Mouse (Mus musculus) layer of hippocampus, postnatal 14 days (tissue): Measurements from ENCODE around the gene Saysd1. TPM values are rescaled to one million over a fixed set of nuclear protein-coding genes. Genes with fewer than 3 reads are reported as not detected.

ENCODE experiments used
- DNase-seq, 2 experiments: peaks; one replicate each; pipeline ENCODE4 v3.0.0; 2021 to 2022; ENCODE audit warnings: low spot score in 2 of 2, mixed read lengths in 1 of 2
- long read RNA-seq, 2 experiments: library from polyadenylated mRNA; stranded (forward); transcript quantifications; one replicate each; pipeline ENCODE4 v2.0.0; 2021
- total RNA-seq, 2 experiments: library from RNA; stranded (reverse); gene quantifications; 2 replicates each; pipeline ENCODE4 v1.2.3; 2021

Gene Saysd1
- 1 to 10 TPM; 5.2 to 6.6 TPM for total RNA-seq
- long read RNA-seq, experiment 1, transcript Saysd1-201 (2 exons, 2,315 nt): major isoform, 7 of 7 reads
- long read RNA-seq, experiment 1, partial matches to known transcripts: 0 of 7 reads
- long read RNA-seq, experiment 1, other reads (novel, unspliced or antisense): 0 of 7 reads
- long read RNA-seq, experiment 2, transcript Saysd1-201 (2 exons, 2,315 nt): major isoform, 12 of 14 reads
- long read RNA-seq, experiment 2, partial matches to known transcripts: 0 of 14 reads
- long read RNA-seq, experiment 2, other reads (novel, unspliced or antisense): 2 of 14 reads

DNA sequence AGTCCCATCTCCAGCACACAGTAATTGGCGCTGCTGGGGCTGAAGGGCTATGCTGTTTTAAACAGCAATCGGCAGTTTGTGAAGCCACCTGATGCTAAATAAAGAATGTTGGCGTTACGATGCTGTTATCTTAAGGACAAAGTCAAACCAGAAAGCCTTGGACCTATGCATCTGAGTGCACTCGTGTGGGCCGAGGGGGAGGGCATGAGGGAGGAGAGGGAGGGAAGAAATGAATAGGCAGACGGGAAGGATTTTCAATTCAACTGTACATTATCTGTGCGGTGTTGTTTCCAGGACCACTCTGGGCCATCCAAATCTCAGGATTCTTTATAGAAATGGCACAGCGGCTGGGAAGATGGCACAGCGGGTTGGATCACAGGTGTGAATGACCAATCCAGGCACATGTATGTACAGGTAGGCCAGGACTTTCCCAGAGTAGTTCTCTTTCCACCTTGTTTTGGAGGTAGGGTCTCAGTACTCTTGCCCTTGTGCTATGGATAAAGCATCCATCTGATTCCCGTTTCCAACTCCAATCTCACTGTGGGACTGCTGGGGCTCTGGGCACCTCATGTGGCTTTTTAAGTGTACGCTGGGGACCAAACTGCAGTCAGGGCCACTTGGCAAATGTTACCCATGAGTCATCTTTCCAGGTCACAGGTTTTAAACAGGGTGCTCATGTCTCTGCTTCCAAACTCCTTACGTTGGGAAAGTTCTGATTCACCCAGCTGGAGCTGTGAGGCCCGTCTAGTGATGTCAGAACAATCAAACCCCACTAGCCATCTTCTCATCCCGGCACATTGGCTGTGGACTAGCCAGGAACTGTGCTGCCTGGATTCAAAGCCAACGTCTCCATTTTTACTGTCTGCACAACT, at the start of gene Saysd1:
TSS of gene Saysd1 (minus strand) at position 51 of the 872 bp plus-strand sequence.
- DNase-seq: no peak

DNA sequence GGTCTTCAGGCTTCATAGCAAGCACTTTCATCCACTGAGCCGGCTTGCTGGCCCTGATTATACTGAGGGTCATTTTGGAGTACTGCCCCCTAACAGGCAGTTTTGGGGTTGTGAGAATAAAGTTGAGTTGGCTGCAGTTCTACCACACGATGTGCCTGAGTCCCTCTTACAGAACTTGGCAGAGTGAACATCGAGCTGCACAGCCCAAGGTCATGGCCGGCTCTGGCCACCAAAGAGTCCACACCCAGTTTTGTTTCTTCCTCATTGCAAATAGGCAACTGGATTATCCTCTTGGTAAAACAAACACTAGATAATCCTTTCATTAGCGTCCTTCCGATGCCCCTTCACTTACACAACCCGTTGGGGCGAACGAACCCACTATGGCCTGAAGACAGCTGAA, 47.1 kb upstream of the Saysd1 start:
- no peak for DNase-seq

DNA sequence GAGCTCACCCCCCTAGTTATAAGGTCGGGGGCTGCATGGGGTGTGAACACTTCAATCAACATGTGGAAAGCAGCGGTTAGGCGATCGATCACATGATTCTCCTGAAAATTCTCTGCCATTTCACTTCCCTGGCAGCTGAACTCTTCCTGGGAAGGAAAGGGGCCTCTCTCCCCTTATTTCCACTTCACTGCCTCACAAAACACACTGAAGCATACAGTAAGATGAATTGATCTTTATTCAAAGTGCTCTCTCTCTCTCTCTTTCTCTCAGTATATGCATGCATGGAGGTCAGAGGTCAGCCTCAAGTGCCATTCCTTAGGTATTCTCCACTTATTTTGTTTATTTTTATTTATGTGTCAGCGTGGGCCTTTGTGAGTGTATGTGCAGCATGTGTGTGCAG, 45.4 kb upstream of the Saysd1 start:
- DNase-seq: no peak

DNA sequence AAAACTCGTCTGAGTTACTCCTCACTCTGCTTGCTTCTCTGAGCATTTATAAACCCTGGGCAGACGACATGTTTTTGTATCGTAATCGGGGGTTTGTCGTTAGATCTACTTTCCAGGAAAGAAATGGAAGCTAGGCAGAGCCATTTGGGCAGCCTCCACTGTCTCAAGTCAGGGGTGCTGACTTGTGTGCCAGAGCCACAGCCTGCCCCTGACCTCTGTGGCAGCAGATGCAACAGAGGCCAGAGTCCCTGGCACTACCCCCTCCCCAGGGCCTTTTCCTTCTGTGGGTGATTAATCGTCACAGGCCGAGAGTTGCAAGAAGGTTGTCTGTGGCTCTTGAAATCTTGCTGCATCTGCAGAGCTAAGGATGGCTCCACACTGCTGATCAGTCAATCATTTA, 44.3 kb upstream of the Saysd1 start:
- DNase-seq: no peak

DNA sequence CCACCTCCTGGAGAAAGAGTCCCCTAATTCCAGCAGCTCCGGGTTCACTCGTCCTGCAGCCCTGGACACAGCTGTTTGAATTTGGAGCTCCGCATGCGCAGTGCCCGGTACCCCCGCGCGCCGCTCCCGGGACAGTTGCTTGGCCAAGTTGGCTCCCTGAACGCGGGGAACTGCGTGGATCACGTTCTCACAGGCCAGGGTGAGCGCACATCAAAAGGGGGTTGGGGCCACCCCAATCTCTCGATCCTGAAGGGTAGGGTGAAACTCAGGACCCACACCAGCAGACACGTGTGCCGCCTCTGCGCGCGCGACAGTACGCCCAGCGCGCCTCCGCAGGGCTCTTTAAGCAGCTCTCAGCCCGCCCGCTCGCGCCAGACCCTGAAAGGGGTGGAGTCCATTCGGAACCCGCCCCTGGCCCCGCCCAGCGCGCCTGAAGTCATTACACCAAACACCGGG, 43.2 kb upstream of the Saysd1 start, which contains the start of gene Kcnk5:
TSS of gene Kcnk5 (minus strand) at position 344 of the 456 bp plus-strand sequence.
- DNase-seq: peak; percentile 56 to 61

DNA sequence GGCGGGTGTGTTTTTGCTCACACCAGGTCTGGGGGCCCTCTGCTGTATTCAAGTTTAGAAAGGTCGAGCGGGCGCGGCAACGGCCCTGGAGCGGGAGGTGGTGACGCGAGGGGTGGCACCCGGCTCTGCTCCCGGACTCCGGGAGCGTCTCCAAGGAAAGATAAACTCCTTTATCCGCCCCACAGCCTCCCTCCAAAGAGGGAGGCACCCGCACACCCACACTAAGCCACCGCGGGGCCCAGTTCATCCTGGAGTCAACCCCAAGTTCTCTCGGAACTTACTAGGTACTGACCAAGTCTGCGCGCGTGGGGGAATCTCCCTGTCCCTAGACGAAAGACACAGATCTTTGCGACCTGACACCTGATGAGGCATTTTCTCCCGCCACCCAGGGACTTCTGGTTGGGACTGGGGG, 42.4 kb upstream of the Saysd1 start:
- no peak for DNase-seq

DNA sequence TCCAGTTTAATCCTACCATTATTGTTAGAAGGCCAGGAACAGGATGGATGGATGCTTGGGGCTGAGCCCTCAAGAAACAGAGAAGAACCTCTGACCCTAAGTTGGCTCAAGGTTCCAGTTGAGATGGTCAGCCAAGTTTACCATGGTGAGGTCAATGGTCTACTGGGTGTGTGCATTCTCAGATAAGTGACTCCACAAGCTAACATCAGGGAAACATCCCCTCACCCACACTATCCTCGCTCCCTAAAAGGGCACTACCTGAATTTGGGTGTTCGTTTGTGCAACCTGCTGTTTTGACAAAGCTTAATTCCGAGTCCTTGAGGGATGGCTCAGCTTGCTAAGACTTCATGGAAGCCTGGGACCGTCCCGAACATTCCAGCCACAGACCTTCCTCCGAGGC, 42.0 kb upstream of the Saysd1 start:
- no peak for DNase-seq

DNA sequence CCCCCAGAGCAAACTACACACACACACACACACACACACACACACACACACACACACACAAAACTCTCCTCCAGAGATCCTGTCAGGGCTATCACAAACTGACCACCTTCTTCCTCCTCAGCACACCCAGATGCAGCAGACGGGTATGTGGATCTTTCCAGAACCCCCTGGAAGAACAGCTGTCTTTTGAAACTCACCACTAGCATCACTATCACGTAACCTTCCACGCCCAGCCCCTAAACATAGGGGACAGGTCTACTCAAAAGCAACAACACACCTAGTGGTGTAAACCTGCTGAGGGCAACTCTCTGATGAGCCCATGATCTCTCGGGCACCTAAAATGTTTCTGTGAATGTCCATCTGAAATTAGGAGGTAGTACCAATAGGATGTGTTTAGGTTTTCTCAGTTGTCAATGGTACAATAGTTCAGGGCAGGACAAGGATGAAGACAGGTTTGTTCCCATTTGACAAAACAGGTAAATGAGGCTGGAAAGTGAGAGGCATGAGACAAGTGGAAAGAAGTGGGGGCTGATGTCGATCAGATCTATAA, 41.5 kb upstream of the Saysd1 start:
- DNase-seq: no peak

DNA sequence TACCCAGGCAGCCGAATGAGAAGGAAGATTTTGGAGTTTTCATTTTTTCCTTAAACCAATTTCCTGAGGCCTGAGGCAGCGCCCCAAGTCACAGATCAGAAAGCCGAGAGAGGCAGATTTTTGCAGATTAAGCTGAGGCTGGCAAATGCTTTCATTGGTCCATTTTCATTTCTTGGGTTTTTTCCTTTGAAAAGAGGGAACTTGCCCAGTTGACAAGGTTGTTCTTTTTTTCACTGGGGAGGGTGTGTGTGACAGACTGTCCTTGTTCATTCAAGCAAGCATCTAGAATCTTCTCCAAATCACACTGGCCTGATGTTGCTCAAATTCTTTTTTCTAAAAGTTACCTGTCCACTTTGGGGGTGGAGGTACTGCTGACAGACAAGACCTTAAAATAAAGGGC, 40.7 kb upstream of the Saysd1 start:
- DNase-seq: no peak

DNA sequence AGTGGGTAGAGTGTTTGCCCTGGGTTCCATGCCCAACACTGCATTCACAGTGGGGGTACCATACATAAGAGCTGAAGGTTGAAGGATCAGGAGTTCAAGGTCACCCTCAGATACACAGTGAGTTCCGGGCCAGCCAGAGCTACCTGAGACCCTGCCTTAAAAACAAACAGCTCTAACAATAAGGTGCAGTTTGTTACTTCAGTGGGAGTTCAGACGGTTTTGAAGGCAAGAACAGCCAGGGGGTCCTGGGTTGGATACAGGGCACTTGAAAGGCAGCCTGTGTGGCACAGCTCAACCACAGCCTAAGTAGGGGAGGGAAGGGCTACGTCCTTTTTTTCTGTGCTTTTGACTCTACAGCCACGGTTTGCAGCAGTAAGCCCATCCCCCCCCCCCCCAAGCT, 40.3 kb upstream of the Saysd1 start:
- DNase-seq: no peak

DNA sequence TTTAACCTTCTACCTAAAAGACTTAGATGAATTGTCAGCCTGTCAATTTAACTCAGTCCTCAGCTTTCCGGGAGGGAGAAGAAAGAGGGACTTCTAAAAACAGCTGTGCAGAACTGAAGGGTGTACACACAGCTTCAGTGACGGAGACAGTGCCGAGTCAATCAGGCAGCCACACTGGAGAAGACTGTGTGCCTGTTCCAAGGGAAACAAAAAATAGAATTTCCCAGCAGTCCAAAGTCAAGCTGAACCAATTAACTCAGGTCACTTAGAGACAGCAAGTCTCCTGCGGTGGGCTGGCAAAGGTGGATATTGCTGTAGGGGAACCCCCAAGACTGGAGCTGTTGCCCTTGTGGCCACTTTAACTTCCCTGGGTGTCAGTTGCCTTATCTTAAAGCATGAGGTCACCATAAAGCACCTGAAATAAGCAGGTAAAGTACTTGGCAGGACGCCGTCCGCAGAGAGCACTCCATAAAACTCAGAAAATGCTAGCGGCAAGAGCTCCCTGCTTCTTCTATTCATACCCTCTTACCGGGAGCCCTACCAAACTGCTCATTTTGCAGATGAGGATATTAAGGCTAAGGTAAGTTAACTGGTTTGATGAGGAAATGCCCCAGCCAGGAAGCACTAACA, 39.3 kb upstream of the Saysd1 start:
- no peak for DNase-seq

DNA sequence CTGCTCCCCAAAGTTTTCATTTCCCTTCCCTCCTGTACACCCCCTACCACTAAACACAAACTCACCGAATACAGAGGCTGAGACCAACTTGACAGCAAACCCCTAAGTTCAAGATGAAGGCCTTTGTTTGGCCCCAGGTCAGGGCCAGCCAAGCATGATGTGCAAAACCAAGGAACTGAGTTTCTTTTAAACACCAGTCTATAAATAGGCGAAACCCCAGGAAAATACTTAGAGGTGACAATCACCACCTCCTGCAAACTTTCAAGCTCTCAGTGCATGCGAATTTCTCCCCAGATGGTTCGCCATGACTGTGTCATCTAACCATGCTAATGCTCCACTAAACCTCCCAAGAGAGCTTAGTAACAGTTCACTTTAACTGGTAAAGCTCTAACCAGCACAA, 37.4 kb upstream of the Saysd1 start:
- DNase-seq: no peak

DNA sequence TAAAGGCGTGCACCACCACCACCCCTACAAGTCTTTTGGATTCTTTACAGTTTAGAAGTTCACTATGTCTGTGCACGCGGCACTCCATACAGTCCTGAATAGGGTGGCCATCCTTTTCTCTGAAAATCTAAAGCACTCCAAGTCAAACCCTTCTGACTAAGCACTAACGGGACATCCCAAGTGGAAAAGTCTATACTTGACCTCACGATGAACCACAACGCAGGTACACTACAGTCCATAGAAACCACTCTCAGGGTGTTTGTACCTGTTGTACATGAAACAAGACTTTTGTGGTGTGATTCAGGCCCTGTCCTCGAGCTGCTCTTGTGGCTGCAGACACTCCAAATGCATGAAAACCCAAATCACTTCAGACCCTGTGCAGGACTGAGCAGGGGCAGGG, 36.8 kb upstream of the Saysd1 start:
- DNase-seq: no peak

DNA sequence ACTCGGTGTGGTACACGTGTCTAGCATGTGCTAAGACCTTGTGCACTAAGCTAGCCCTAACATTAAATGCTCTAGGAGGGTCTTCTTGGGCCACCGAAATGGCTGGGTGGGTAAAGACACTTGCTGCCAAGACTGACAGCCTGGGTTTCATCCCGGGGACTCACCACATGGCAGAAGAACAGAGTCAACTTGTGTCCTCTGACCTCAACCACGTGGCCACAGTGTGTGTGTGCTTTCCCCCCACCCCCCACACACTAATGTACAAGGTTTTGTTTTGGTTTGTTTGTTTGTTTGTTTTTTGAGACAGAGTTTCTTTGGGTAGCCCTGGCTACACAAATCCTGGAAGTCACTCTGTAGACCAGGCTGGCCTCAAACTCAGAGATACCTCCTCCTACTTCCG, 36.4 kb upstream of the Saysd1 start:
- no peak for DNase-seq

DNA sequence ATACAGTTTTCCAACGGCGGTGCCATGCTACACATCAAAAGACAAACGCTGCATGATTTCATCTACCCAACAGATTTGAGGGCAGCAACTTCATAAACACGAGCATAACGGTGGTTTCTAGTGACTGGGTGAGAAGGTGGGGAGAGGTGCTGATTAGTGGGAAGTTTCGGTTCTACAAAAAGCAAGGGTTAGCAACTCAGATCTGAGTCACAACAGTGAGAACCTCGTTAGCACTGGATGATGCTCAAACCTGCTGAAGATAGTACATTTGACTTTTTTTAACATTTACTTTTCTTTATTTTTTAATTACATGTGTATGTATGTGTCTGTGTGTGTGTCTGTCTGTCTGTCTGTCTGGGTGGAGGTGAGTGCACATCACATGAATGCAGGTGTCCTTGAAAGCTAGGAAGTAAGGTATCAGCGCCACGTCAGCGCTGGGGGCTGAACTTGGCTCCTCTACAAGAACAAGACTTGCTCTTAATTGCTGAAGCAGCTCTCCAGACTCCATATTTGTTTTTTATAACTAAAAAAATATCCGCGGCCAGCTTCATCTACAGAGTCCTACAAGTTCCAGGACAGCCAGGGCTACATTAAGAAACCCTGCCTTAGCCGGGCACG, 35.6 kb upstream of the Saysd1 start:
- DNase-seq: no peak

DNA sequence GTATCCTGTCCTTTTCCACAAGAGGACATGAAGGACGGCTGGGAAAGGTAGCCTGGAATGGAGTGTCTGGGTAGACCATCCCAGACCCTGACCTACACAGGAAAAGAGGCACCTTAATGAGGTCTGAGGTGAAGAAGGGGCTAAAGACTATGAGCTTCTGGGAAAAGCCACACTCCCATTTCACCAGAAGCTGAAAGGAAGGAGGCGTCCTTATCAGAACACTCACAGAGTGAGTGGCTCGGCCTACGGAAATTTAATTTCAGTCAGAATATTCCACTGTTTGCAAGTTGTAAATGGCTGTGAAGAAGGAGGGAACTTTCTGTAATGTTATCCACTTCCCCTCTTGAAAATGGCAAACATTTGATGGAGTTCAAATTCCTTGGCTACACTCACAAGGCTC, 34.6 kb upstream of the Saysd1 start:
- no peak for DNase-seq

DNA sequence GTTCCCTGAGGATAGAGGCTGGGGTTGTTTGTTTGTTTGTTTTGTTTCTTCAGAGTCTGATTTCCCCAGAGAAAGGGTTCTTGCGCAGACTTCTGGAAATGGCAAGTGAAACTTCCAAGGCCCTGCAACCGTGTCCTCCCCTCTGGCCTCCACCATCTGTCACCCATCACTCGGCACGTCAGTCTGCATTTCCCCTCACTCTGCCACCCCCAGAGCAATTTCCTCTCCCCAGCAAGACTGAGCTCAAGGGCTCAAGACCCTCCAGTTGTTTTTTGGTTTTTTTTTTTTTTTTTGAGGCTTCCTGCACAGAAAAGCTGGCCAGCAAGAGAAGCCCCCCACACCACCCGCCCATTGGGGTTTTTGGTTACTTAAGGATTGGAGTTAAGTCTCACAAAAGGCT, 34.2 kb upstream of the Saysd1 start:
- no peak for DNase-seq

DNA sequence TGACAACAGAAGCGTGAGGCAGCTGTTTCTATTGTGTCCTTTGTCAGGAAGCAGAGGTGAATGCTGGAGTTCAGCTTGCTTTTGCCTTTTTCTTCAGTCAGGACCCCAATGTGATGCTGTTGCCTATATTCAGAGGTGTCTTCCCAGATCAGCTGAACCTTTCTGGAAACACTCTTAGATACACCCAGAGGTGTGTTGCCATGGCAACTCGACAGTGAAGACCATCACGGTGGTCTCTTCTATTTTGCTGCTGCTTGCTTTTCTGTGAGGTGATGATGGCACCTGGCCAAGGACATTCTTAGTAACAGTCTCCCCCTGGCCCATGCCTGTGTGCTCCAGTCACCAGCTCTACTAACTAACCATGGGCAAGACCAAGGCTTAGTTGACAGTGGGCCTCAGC, 33.5 kb upstream of the Saysd1 start:
- DNase-seq: no peak

DNA sequence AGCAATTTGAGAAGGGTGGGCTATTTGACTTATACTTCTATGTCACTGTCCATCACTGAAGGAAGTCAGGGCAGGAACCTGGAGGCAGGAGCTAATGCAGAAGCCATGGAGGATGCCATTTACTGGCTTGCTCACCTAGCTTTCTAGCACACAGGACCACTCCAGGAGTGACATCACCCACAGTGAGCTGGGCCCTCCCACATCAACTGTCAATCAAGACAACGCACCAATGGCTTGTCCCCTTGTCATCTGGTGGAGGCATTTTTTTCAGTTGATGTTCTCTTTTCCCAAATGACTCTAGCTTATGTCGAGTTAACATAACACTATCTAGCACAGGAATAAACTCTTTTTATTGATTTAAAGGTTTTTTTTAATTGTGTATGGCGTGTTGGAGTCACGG, 30.9 kb upstream of the Saysd1 start:
- no peak for DNase-seq

DNA sequence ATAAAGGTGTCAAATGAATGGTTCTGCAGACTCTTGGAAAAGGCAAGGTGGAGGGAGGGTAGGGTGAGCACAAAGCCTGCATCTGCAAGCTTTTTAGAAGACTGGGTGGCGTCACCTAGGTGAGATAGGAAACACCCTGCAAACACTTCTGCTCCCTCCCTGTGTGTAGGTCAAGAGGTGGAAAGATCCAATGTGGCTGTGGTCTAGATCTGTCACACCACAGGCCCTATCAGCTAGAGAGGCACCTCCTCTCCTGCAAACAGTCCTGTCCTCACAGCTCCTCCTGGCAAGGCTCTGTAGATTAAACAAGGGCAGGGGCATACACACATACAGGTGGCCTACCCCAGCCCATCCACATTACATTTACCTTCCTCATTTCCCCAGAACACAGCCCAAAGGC, 30.1 kb upstream of the Saysd1 start:
- DNase-seq: no peak

DNA sequence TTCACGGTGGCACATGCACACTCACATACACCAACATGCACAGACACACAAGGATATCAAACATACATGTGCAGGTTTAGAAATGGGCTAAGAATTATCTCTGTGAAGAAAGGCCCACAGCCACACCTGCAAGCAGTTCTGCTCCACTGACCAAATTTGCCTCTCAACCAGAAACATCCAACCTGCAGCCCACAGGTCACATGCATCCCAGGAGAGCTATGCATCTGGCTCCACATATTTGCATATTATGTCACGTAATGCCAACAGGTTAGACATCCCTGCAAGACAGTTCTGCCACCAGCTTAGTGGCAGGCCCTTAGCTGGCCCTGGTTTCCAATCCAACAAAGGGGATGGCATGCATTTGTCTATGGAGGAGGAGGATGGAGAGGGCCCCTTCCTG, 29.7 kb upstream of the Saysd1 start:
- DNase-seq: no peak
